Mouse (Mus musculus): ENCODE measurements around the gene Coq4. TPM values are rescaled to one million over a fixed set of nuclear protein-coding genes. Genes with fewer than 3 reads are reported as not detected.

Coq4 gene
- total RNA-seq, 2 experiments from 2014 or later = 2.2 to 9.2 TPM

- ATAC-seq (replicated peaks; ENCODE audit: low FRiP score, poor library complexity, severe bottlenecking) = peak; percentile 92
Measured at GRCm38 (mm10) chr2:29787937-29788681, 816 bp downstream of the Coq4 start, which contains the start of gene Trub2. Trub2 (minus strand) TSS chr2:29788502.

- ATAC-seq (replicated peaks; ENCODE audit: low FRiP score, poor library complexity, severe bottlenecking) = no peak
Measured at GRCm38 (mm10) chr2:29792772-29793487, 5.6 kb downstream of the Coq4 start.

- ATAC-seq (replicated peaks; ENCODE audit: low FRiP score, poor library complexity, severe bottlenecking) = peak; percentile 95
Measured at GRCm38 (mm10) chr2:29802075-29802826, 15.0 kb downstream of the Coq4 start, which contains the start of gene Slc27a4. Slc27a4 (plus strand) TSS chr2:29802634.

- ATAC-seq (replicated peaks; ENCODE audit: low FRiP score, poor library complexity, severe bottlenecking) = no peak
Measured at GRCm38 (mm10) chr2:29802827-29803201, 15.5 kb downstream of the Coq4 start.

DNA sequence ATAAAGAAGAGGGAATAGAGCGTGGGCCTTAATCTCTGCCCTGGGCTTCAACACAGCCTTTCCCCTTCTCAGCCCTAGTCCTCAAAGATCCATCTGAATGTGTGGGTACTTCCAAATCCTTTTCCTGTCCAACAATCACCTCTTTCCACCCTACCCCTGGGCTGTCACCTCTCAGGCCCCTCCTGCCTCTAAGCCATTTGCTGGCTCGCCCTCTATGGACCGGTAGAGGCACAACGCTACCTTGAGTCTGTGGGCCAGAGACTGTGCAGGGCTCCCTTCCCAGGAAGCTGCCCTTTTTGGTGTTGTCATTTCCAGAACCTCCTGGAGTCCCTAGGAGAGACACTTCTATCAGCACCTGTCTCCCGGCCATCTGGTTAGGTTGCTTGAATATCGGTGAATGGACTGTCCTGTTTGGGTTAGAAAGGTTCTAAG lies 16.1 kb downstream of the Coq4 start:
- 0 out of 2 replicates have a peak, but pooled peaks have one; percentile 21 for ATAC-seq (replicated peaks; ENCODE audit: low FRiP score, poor library complexity, severe bottlenecking)

GRCm38 (mm10) chr2:29815678-29816371 lies 28.5 kb downstream of the Coq4 start:
- no peak for ATAC-seq (replicated peaks; ENCODE audit: low FRiP score, poor library complexity, severe bottlenecking)

DNA sequence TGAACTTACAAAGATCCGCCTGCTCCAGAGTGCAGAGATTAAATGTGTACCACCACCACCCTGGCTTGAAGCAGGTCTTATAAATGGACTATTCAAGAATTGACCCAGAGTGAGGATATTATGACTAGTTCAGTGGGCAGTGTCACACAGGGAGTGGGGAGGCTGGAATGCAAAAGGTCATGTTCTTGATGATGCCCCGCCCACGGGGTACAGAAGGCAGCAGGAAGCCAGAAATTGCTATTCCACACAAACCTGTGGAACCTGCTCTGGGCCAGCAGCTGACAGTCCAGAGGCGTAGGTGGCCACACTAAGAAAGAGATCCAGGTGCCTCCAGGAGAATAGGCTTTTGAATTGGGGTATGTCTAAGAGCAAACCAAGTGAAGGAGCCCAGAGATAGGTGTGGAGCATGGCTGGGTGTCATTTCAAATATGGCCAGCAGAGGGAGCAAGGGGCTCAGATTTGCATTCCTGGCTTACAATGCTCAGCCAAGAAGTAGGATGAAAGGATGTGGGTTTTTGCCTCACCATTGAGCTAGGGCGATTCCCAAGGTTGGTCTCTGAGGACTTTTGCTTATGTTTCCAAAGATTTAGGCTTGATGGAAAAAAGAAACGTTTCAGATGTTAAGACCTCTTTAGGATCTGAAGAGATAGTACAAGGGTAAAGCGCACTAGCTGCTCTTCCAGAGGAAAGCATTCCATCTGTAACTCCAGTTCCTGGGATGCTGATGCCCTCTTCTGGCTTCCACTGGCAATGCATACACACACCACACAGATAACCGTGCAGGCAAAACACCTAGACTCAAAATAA lies 30.3 kb downstream of the Coq4 start:
- ATAC-seq (replicated peaks; ENCODE audit: low FRiP score, poor library complexity, severe bottlenecking) = peak; percentile 84

GRCm38 (mm10) chr2:29819363-29819762 lies 32.1 kb downstream of the Coq4 start:
- ATAC-seq (replicated peaks; ENCODE audit: low FRiP score, poor library complexity, severe bottlenecking) = no peak

DNA sequence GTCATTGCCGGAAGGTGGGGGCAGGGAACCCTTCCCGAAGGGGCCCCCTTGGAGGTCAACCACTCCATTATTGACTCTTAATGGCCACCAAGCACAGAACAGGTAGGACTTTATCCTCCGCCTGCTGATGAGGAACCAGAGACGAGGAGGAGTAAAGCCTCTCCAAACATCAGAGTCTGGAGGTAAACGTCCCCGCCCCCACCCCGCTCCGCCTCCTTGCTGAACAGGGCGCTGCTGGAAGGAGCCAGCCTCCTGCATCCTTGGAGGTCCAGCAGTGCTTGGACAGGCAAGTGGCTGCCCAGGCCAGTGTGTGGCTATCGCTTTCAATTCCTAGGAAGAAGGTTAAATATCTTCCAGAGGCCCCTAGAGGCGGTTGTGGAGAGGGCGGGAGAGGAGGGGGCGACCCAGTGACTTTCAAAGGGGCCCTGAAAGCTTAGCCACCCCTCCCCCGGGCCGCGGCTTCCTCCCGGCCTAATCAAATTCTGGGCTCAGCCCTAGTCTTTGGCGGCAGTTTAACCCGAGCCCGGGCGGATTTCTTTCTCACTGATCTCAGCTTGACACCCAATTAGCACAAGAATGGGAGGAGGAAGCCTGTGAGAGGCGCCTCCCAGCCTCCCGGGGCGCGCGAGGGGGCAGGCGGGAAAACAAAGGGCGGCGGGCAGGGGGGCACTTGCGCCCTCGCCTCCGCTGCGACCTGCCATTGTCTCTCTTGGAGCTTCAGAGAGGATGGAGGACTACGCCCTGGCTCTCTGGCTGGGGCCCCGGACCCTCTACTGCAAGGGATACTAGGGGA lies 32.9 kb downstream of the Coq4 start, which contains the start of gene Urm1:
Gene Urm1, plus strand, starts transcription at position 51 of the 793 bp plus-strand sequence.
- ATAC-seq (replicated peaks; ENCODE audit: low FRiP score, poor library complexity, severe bottlenecking) = 0 out of 2 replicates have a peak, but pooled peaks have one; percentile 36

- peak; percentile 3; the same call in 1 of the 2 replicates for ATAC-seq (replicated peaks; ENCODE audit: low FRiP score, poor library complexity, severe bottlenecking)
Measured at GRCm38 (mm10) chr2:29826318-29826925, 39.1 kb downstream of the Coq4 start.

GRCm38 (mm10) chr2:29826926-29827708 lies 39.8 kb downstream of the Coq4 start:
- peak; percentile 99 for ATAC-seq (replicated peaks; ENCODE audit: low FRiP score, poor library complexity, severe bottlenecking)

- no peak for ATAC-seq (replicated peaks; ENCODE audit: low FRiP score, poor library complexity, severe bottlenecking)
Measured at GRCm38 (mm10) chr2:29827709-29828024, 40.4 kb downstream of the Coq4 start.

DNA sequence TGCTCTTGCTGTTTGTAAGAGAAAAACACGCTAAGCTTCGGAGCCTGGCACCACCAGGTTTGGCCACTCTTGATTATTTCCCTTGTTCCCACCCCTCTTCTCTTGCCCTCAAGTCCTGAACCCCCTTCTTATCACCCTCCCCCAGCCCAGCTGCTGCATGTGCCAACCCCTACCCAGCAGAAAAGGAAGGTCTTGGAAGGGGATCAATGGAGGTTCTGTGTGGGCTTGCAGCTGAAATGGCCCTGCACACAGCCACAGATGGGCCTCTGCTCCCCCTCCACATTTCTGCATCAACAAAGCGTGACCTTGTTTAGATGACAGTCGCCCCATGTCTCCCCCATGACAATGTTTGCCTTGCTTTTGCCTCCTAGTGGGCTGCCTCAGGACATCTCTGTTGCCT lies 43.8 kb downstream of the Coq4 start:
- no peak for ATAC-seq (replicated peaks; ENCODE audit: low FRiP score, poor library complexity, severe bottlenecking)

DNA sequence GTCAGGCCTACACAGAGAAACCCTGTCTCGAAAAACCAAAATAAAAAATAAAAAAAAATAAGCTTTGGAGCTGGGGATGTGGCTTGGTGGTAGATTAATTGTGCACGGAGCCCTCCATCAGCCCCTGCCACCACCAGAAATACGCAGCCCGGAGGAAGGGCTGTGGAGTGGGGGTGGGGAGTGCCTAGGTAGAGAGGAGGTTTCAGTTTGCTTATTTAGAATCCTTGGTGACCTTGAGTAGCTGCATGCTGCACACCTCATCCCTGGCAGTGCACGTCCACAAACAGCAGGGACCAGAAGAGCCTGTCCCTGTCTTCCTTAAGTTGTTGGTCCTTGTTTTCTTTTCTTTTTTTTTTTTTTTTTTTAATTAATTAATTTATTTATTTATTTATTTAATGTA lies 46.5 kb downstream of the Coq4 start:
- ATAC-seq (replicated peaks; ENCODE audit: low FRiP score, poor library complexity, severe bottlenecking) = no peak

DNA sequence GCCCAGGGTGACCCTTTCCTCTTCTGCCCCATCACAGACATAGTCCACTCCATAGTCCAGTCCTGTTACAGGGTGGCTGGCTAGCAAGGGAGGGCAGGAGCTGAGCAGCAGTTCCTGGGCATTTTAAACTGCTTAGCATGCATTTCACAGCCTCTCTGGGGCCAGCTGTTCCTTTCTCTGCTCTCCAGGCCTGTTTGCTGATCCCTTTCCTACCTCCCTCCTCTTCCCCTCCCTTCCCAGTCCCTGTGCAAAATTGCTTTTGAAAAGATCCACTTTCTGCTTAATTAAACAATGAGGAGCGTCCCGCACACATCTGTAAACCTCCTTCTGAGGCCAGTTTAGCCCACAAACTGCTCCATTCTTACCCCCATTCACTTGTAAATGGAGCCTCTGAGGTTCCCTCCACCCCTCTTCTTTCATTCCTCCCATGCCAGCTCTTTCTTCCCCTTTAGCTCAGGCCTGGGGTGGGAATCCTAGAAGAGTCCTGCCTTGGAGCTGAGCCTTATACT lies 48.2 kb downstream of the Coq4 start:
- ATAC-seq (replicated peaks; ENCODE audit: low FRiP score, poor library complexity, severe bottlenecking) = no peak

GRCm38 (mm10) chr2:29839460-29839859 lies 52.2 kb downstream of the Coq4 start:
- no peak for ATAC-seq (replicated peaks; ENCODE audit: low FRiP score, poor library complexity, severe bottlenecking)
